Mouse (Mus musculus): Measurements from ENCODE around the gene Olfr191. TPM values are rescaled to one million over a fixed set of nuclear protein-coding genes. Genes with fewer than 3 reads are reported as not detected.
"Not testable (repeated sequence)": the region's sequence is repeated elsewhere in the genome, so short reads cannot be mapped to it uniquely, and the experiment has no call there.

Gene Olfr191
- polyA plus RNA-seq (2015; fragmentation: Nextera tagmentation; extraction: Ambion mirVana), result not detected in 2 replicates

DNA sequence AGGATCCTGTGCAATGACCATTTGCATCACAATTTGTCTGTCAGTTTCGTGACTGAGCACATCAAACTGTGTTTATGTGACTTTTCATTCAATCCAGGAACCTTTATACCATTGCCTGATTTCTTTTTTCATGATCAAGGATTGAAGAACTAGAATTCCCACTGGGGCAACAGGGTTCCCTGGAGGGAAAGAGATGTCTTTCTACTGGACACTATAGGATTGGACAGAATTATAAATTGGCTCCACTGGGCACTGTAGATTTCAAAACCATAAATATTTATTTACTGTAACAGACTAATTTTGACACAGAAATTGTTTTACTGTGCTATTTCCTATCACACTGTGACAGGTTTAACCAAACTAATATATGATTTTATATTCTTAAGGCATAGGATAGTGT, at the start of gene Olfr191:
Olfr191 (minus strand) TSS at position 101 of the 400 bp plus-strand sequence.
- H3K27me3 ChIP-seq (replicated peaks); H3K36me3 ChIP-seq (replicated peaks); H3K4me3 ChIP-seq; H3K27ac ChIP-seq; H3K4me2 ChIP-seq; H3K4me1 ChIP-seq; ATAC-seq (replicated peaks); H3K9ac ChIP-seq; H3K9me3 ChIP-seq: not testable (repeated sequence)
- WGBS, result 32% methylated on average over 1 of the region's 1 CpGs

DNA sequence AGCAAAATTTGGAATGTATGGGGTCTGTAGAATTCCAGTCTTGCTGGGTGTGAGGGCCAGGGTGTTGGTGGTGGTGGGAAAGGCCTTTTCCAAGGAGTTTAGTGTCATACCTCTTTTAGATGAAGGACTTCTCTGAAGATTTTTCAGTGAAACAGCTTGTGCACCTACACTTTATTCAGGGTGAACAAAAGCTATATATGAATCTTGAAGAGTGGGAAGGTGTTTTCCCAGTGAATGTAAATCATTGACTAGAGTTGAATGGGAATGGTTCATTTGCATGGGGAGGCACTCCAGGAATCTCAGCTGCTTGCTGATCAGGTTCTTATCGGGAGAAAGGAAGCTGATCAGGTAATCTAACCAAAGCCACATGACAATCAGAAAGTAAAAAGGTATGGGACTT, 41.1 kb upstream of the Olfr191 start:
- no peak overlapping the region for H3K4me3 ChIP-seq
- no peaks in the 10 kb centered on the region for H3K36me3 ChIP-seq (replicated peaks)
- no peaks in the 10 kb centered on the region for H3K4me1 ChIP-seq
- no peaks in the 10 kb centered on the region for H3K9me3 ChIP-seq
- no peak for ATAC-seq (replicated peaks)
- H3K27ac ChIP-seq, result no peak overlapping the region
- WGBS, result 82% methylated on average over 1 of the region's 1 CpGs
- H3K27me3 ChIP-seq (replicated peaks), result no peaks in the 10 kb centered on the region
- no peak overlapping the region for H3K9ac ChIP-seq
- no peak overlapping the region for H3K4me2 ChIP-seq

DNA sequence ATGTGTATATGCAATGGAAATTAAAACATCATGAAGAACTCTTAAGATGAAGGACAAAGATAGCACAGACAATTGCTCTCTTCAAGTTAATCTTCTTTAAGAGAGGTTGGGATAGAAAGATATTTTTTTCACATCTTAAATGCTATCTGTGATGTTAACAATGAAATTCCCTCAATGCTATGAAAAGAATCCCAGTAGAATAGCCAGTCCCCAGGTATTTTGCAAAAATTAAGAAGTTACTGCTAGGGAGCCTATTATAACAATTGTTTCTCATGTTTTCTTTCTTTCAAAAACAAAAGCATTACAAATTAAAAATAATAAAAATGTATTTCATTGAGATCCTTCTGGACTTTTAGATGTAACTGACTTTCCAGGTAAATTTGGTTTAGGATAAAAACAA, 31.3 kb upstream of the Olfr191 start, which contains the start of gene Olfr194:
Olfr194 (minus strand) TSS at position 101 of the 400 bp plus-strand sequence.
- Histone ChIP-seq H3K36me3 (replicated peaks) (no peaks in the 10 kb centered on the region), H3K4me2 (no peak within 1 kb of the TSS), H3K4me1 (no peaks in the 10 kb centered on the region), H3K9me3 (no peaks in the 10 kb centered on the region), H3K4me3 (no peak within 1 kb of the TSS), H3K27ac (no peak within 1 kb of the TSS), H3K9ac (no peak within 1 kb of the TSS), H3K27me3 (replicated peaks) (no peaks in the 10 kb centered on the region)
- ATAC-seq (replicated peaks), result no peak

DNA sequence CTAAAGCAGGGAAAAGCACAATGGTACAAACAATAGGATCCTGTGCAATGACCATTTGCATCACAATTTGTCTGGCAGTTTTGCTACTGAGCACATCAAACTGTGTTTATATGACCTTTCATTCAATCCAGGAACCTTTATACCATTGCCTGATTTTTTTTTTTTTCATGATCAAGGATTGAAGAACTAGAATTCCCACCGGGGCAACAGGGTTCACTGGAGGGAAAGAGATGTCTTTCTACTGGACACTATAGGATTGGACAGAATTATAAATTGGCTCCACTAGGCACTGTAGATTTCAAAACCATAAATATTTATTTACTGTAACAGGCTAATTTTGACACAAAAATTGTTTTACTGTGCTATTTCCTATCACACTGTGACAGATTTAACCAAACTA, 22.2 kb upstream of the Olfr191 start, which contains the start of gene Olfr193:
Olfr193 (minus strand) TSS at position 101 of the 400 bp plus-strand sequence.
- Histone ChIP-seq H3K4me2 (no peak within 1 kb of the TSS), H3K9ac (no peak within 1 kb of the TSS), H3K4me1 (no peaks in the 10 kb centered on the region), H3K9me3 (no peaks in the 10 kb centered on the region), H3K27me3 (replicated peaks) (no peaks in the 10 kb centered on the region), H3K27ac (no peak within 1 kb of the TSS), H3K36me3 (replicated peaks) (no peaks in the 10 kb centered on the region), H3K4me3 (no peak within 1 kb of the TSS)
- ATAC-seq (replicated peaks), result no peak
- 73% methylated on average over 1 of the region's 1 CpGs for WGBS

GRCm38 (mm10) chr16:59108522-59108921, 18.9 kb upstream of the Olfr191 start:
- ATAC-seq (replicated peaks); H3K4me2 ChIP-seq; H3K4me1 ChIP-seq; H3K9ac ChIP-seq; H3K9me3 ChIP-seq; H3K4me3 ChIP-seq; H3K27me3 ChIP-seq (replicated peaks); H3K36me3 ChIP-seq (replicated peaks); H3K27ac ChIP-seq: not testable (repeated sequence)
- 69% methylated on average over 5 of the region's 5 CpGs for WGBS

DNA sequence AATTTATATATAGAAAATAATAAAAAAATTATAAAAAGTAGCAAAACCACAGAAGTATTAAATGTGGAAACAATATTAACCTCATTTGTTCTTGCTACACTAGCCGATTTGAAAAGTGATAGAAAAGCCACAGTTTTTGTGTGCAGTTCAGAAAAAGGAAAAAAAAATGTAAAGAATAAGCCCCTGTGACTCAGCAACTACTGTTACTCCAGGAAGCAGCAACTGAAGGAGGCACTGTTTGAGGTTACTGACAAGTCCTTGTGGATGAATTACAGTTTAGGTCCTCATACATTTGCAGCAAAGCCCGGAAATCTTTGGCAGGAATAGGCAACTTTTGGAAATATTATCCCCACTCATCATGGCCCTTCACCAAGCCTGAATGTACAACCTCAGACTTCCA, 15.7 kb upstream of the Olfr191 start:
- no peak overlapping the region for H3K4me2 ChIP-seq
- H3K9ac ChIP-seq, result no peak overlapping the region
- no peak overlapping the region for H3K27ac ChIP-seq
- H3K9me3 ChIP-seq, result no peaks in the 10 kb centered on the region
- 87% methylated on average over 2 of the region's 2 CpGs for WGBS
- no peaks in the 10 kb centered on the region for H3K27me3 ChIP-seq (replicated peaks)
- H3K4me1 ChIP-seq, result no peaks in the 10 kb centered on the region
- no peak overlapping the region for H3K4me3 ChIP-seq
- ATAC-seq (replicated peaks), result no peak
- no peaks in the 10 kb centered on the region for H3K36me3 ChIP-seq (replicated peaks)

- not testable (repeated sequence) for H3K4me3 ChIP-seq; H3K4me1 ChIP-seq; H3K36me3 ChIP-seq (replicated peaks); H3K27ac ChIP-seq; H3K9ac ChIP-seq; H3K9me3 ChIP-seq; ATAC-seq (replicated peaks); H3K4me2 ChIP-seq; H3K27me3 ChIP-seq (replicated peaks)
- WGBS, result 95% methylated on average over 2 of the region's 2 CpGs
Measured at GRCm38 (mm10) chr16:59081113-59081512, 8.5 kb downstream of the Olfr191 start.

DNA sequence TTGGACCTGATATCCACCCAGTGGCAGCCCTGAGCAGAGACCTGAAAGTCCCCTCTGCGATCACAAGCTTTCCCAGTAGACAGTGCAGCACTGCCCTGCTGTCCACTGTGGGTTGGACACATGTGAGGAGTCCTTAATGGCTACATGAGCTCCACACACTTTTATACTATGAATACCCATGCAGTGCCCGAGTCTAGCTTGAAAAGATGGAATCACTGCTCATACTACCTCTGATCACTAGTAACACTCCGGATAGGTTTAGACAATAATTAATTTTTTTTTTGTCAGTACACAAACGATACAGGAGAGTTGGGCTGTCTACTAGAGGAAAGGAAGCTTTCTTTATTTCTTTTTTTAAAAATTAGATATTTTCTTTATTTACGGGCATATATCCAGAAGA, 11.7 kb downstream of the Olfr191 start, which contains the start of gene Olfr190:
Olfr190 (minus strand) TSS at position 101 of the 400 bp plus-strand sequence.
- no peak within 1 kb of the TSS for H3K9ac ChIP-seq
- no peaks in the 10 kb centered on the region for H3K27me3 ChIP-seq (replicated peaks)
- H3K36me3 ChIP-seq (replicated peaks), result no peaks in the 10 kb centered on the region
- no peak within 1 kb of the TSS for H3K4me2 ChIP-seq
- WGBS, result 89% methylated on average over 5 of the region's 5 CpGs
- H3K4me1 ChIP-seq, result no peaks in the 10 kb centered on the region
- H3K4me3 ChIP-seq, result no peak within 1 kb of the TSS
- H3K9me3 ChIP-seq, result no peaks in the 10 kb centered on the region
- H3K27ac ChIP-seq, result no peak within 1 kb of the TSS
- no peak for ATAC-seq (replicated peaks)

DNA sequence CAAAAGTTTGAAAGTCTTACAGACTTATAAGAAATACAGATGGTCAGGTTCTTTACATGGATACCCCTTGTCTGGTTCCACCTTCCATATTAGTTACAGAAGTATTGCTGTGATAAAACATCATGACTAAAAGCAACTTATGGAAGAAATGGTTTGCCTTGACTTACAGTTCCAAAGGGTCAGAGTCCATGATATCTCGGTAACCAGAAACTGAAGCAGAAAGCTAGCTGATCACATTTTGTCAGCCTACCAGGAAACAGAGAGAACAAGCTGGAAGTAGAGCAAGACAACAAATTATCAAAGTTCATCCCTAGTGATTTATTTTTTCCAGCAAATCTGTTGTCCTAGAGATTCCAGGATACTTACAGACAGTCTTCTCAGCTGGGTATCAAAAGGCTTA, 16.1 kb downstream of the Olfr191 start:
- Histone ChIP-seq H3K36me3 (replicated peaks) (no peaks in the 10 kb centered on the region), H3K4me3 (no peak overlapping the region), H3K27me3 (replicated peaks) (no peaks in the 10 kb centered on the region), H3K4me2 (no peak overlapping the region), H3K4me1 (no peaks in the 10 kb centered on the region), H3K27ac (no peak overlapping the region), H3K9ac (no peak overlapping the region), H3K9me3 (no peaks in the 10 kb centered on the region)
- 84% methylated on average over 1 of the region's 1 CpGs for WGBS
- no peak for ATAC-seq (replicated peaks)

GRCm38 (mm10) chr16:59071755-59072154, 17.9 kb downstream of the Olfr191 start:
- H3K9me3 ChIP-seq, result no peaks in the 10 kb centered on the region
- no peak overlapping the region for H3K9ac ChIP-seq
- H3K4me2 ChIP-seq, result no peak overlapping the region
- H3K36me3 ChIP-seq (replicated peaks), result no peaks in the 10 kb centered on the region
- H3K27ac ChIP-seq, result no peak overlapping the region
- no peak overlapping the region for H3K4me3 ChIP-seq
- no peak for ATAC-seq (replicated peaks)
- H3K4me1 ChIP-seq, result no peaks in the 10 kb centered on the region
- no peaks in the 10 kb centered on the region for H3K27me3 ChIP-seq (replicated peaks)

DNA sequence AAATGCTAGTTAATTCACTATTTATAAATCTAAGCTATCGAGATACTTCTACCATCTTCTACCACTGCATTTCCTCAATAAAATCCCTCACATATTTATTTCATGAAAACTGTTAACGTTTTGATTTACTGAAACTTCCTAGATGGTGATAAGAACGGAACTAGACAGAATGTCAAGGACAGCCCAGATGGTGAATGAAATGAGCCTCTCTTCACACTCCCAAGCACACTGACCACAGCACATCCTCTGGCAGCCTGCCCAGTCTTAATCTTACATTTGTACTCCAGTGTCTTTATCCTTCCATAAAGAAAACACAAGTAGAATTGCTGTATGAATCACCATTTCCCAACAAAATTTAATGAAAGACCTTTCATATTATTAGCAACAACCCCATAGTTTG, 27.2 kb downstream of the Olfr191 start:
- 78% methylated on average over 3 of the region's 3 CpGs for WGBS
- H3K27ac ChIP-seq; H3K4me2 ChIP-seq; H3K36me3 ChIP-seq (replicated peaks); H3K9ac ChIP-seq; H3K4me3 ChIP-seq; H3K4me1 ChIP-seq; H3K27me3 ChIP-seq (replicated peaks); H3K9me3 ChIP-seq; ATAC-seq (replicated peaks): not testable (repeated sequence)

DNA sequence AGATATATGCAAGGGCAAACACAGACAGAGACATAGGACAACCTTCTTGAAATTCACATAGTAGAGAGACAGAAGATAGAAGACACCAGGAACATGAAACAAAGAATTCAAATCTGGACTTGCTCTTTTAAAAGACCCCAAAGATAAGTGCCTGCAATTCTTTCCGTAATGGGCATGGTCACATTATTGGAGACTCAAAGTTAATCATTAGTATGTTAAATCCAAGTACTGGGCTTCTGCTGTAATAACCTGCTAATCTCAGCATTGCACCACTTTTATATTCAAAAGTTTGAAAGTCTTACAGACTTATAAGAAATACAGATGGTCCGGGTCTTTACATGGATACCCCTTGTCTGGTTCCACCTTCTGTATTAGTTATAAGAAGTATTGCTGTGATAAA, 40.3 kb downstream of the Olfr191 start:
- not testable (repeated sequence) for H3K4me3 ChIP-seq; H3K9me3 ChIP-seq; H3K9ac ChIP-seq; ATAC-seq (replicated peaks); H3K27me3 ChIP-seq (replicated peaks); H3K4me2 ChIP-seq; H3K4me1 ChIP-seq; H3K27ac ChIP-seq; H3K36me3 ChIP-seq (replicated peaks)
- WGBS, result 97% methylated on average over 2 of the region's 2 CpGs

DNA sequence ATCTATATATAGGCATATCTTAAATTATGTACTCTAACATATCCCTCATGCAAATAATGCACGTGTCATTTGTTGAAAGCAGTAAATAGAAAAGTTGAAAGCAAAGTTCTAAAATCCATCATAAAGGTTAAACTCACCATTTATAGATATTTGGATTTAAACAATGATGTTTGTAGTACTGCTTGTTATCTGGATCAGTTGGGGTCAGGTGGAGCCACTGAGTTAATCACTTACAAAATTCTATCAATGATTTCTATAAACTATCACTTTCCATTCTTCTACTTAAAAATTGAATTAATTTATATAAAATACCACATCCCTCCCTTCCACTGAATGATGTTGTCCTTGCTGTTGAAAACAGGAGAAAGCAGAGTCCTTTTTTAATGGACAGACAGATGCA, 40.8 kb downstream of the Olfr191 start:
- no peaks in the 10 kb centered on the region for H3K27me3 ChIP-seq (replicated peaks)
- no peaks in the 10 kb centered on the region for H3K4me1 ChIP-seq
- no peak overlapping the region for H3K4me2 ChIP-seq
- H3K4me3 ChIP-seq, result no peak overlapping the region
- no peak for ATAC-seq (replicated peaks)
- no peaks in the 10 kb centered on the region for H3K36me3 ChIP-seq (replicated peaks)
- H3K27ac ChIP-seq, result no peak overlapping the region
- no peaks in the 10 kb centered on the region for H3K9me3 ChIP-seq
- H3K9ac ChIP-seq, result no peak overlapping the region
- 80% methylated on average over 1 of the region's 1 CpGs for WGBS

DNA sequence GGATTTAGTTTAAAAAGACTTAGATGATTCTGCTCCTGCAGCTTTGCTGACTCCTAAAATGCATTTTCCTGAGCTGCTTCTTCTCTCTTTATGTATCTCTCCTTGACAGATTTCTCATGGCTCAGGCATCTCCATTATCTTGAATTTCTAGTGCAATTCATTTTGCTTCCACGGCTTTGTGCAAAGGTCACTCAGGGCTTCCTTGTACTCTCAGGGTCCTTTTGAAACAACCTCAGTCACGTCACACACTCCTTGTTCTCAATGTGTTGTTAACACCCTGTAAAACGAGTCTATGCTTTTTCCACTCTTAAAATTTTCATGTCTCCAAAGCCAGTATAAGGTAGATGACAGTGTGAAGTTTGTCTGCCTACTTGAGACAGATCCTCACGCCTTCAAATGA, 42.0 kb downstream of the Olfr191 start:
- WGBS, result 68% methylated on average over 4 of the region's 4 CpGs
- Histone ChIP-seq H3K4me1 (no peaks in the 10 kb centered on the region), H3K4me3 (no peak overlapping the region), H3K36me3 (replicated peaks) (no peaks in the 10 kb centered on the region), H3K9me3 (no peaks in the 10 kb centered on the region), H3K27ac (no peak overlapping the region), H3K27me3 (replicated peaks) (no peaks in the 10 kb centered on the region), H3K9ac (no peak overlapping the region), H3K4me2 (no peak overlapping the region)
- ATAC-seq (replicated peaks), result no peak

Measured in midbrain, embryonic 15.5 days (tissue).